Mouse (Mus musculus) liver, embryonic 12.5 days (tissue): ENCODE measurements around the gene Fam78a. TPM values are rescaled to one million over a fixed set of nuclear protein-coding genes. Genes with fewer than 3 reads are reported as not detected.

ENCODE experiments used
- ATAC-seq: fragments of 200-750 bp; cut with Nextera tagmentation; 2 replicates; pipeline ENCODE4 v1.8.0; 2017; ENCODE audit warnings: moderate number of reproducible peaks, mild to moderate bottlenecking, moderate library complexity
- H3K27ac ChIP-seq: fragments of 300-500 bp; sonication (generic); 2 replicates; pipeline ENCODE4 v1.5.1; 2016; ENCODE audit warnings: mild to moderate bottlenecking
- H3K27me3 ChIP-seq: fragments of 300-500 bp; sonication (generic); replicated peaks from 2 replicates; pipeline ENCODE4 v1.6.1; 2016; ENCODE audit warnings: mild to moderate bottlenecking, moderate library complexity
- H3K36me3 ChIP-seq: fragments of 300-500 bp; sonication (generic); 2 replicates; pipeline ENCODE4 v1.6.1; 2016; ENCODE audit warnings: mild to moderate bottlenecking, moderate library complexity
- H3K4me1 ChIP-seq: fragments of 300-500 bp; sonication (generic); 2 replicates; pipeline ENCODE4 v1.6.1; 2016
- H3K4me2 ChIP-seq: fragments of 300-500 bp; sonication (generic); 2 replicates; pipeline ENCODE4 v1.6.1; 2016; ENCODE audit warnings: mild to moderate bottlenecking, moderate library complexity
- H3K4me3 ChIP-seq: fragments of 300-500 bp; sonication (generic); 2 replicates; pipeline ENCODE4 v1.5.1; 2016; ENCODE audit warnings: mild to moderate bottlenecking, moderate library complexity
- H3K9ac ChIP-seq: fragments of 300-500 bp; sonication (generic); 2 replicates; pipeline ENCODE4 v1.6.1; 2016; ENCODE audit warnings: mild to moderate bottlenecking, moderate library complexity
- H3K9me3 ChIP-seq: fragments of 300-500 bp; sonication (generic); replicated peaks from 2 replicates; pipeline ENCODE4 v1.6.1; 2016; ENCODE audit warnings: mild to moderate bottlenecking, moderate library complexity
- WGBS: fragments of 180-500 bp; shearing (Covaris S2); methylation state at CpG from one replicate; pipeline ENCODE4 v1.1.7; 2016; ENCODE audit not compliant: insufficient replicate concordance; 5-methylcytosine and 5-hydroxymethylcytosine counted together
- polyA plus RNA-seq: library from polyadenylated mRNA; unstranded; fragments of >200 nt; fragmentation: Nextera tagmentation; extraction: Ambion mirVana; gene quantifications from 2 replicates; pipeline ENCODE4 v1.2.1, GENCODE M21; 2016

Fam78a gene
- polyA plus RNA-seq, 1 experiment from 2014 or later = 22.4 TPM

DNA sequence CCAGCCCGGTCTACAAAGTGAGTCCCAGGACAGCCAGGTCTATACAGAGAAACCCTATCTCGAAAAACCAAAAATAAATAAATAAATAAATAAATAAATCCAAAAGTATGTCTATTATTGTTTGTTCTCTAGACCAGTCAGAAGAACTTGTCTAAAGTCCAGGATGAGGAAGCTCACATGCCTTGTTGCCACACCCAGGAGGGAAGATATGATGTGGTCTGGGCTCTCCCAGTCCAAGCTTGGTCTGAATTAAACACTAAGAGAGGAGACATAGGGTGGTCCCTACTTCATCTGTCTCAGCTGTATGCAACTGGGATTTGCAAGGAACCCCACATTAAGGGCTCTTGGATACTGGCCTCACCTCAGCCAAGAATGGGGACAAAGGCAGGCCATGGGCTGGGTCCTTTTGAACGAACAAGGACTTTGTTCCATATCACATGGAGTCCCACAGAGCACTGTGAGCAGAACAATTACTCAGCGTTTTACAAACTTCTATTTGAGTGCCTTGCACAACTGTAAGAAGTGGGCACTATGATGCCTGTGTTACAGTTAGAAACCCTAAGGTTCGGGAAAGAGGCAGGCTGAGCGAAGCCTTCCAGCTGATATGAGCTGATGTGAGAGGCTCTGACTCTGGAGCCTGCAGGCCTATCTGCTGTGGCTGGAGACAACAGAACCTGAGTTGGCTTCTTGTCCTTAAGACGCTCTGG is 9.5 kb upstream of the Fam78a start:
- Histone ChIP-seq H3K4me3 (no peak overlapping the region), H3K9me3 (no peaks in the 10 kb centered on the region), H3K27me3 (peaks cover 8% of the 10 kb centered on the region), H3K4me1 (peaks cover 46% of the 10 kb centered on the region), H3K36me3 (no peaks in the 10 kb centered on the region), H3K4me2 (no peak overlapping the region), H3K27ac (peak overlapping the region; percentile 55), H3K9ac (0 out of 2 replicates have a peak overlapping the region, but pooled peaks have one; percentile 17)
- WGBS = 61% methylated on average over 7 of the region's 7 CpGs
- ATAC-seq = peak; percentile 55

DNA sequence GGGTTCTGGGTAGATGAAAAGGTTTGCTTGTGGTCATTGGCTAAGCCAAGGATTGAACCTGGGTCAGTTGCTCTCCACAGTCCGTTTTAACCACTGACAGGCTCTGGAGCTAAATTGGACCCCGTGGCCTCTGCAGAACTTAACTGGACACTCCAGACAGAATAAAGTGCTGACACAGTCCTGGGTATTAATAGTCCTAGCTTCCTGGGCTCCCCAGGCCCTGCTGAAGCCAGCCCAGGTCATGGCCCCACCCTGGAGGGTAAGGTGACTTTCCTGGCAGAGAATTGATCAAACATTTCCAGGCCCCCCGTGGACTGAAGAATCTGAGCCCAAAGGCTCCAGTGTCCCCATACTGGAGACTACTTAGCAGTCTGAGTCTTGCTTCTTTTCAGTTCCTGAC is 7.3 kb upstream of the Fam78a start:
- Histone ChIP-seq H3K4me1 (peaks cover 44% of the 10 kb centered on the region), H3K36me3 (no peaks in the 10 kb centered on the region), H3K4me2 (no peak overlapping the region), H3K9ac (no peak overlapping the region), H3K4me3 (no peak overlapping the region), H3K27ac (peak overlapping the region; percentile 8; the same call in 1 of the 2 replicates), H3K9me3 (no peaks in the 10 kb centered on the region), H3K27me3 (peaks cover 30% of the 10 kb centered on the region)
- no peak for ATAC-seq
- WGBS = 57% methylated on average over 3 of the region's 3 CpGs

DNA sequence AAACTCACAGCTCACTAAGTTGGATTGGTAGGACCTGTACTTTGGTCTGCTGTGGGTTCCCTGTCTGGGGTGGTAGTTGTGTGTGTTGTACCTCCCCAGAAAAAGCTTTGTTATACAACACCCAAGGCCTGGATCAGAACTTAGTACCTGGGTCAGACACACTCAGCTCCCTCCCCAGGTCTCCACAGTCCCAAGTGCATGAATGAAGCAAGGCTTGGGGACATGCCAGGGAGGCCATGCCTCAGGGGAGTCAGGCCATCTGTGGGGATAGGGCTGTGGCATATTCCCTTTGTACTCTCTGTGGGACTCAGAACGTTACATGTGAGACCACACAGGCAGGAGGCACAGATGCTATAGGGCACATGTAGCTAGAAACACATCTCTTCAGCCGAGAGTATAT is 5.5 kb upstream of the Fam78a start:
- H3K9ac ChIP-seq = no peak overlapping the region
- no peak for ATAC-seq
- no peak overlapping the region for H3K4me2 ChIP-seq
- no peaks in the 10 kb centered on the region for H3K36me3 ChIP-seq
- no peaks in the 10 kb centered on the region for H3K9me3 ChIP-seq
- H3K4me1 ChIP-seq = peaks cover 42% of the 10 kb centered on the region
- H3K4me3 ChIP-seq = no peak overlapping the region
- no peak overlapping the region for H3K27ac ChIP-seq
- H3K27me3 ChIP-seq = peaks cover 38% of the 10 kb centered on the region
- WGBS = 72% methylated on average over 2 of the region's 2 CpGs

DNA sequence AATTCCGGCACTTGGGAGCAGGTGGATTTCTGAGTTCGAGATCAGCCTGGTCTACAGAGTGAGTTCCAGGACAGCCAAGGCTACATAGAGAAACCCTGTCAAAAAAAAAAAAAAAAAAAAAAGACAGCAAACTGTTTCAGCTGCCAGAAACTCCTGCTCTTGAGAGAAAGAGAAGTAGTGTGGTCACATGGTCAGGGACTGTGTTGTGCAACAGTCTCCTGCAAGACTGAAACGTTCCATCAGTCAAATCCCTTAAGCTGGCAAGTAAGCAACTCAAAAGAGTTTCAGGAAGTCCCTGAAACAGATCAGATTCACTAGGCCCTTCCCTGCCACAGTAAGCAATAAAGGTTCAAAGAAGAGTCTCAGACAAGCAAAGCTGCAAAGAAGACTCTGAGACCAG is 4.9 kb upstream of the Fam78a start:
- WGBS = 52% methylated on average over 3 of the region's 3 CpGs
- Histone ChIP-seq H3K27me3 (peaks cover 38% of the 10 kb centered on the region), H3K9ac (no peak overlapping the region), H3K36me3 (no peaks in the 10 kb centered on the region), H3K4me2 (no peak overlapping the region), H3K4me3 (no peak overlapping the region), H3K4me1 (peaks cover 43% of the 10 kb centered on the region), H3K27ac (no peak overlapping the region), H3K9me3 (no peaks in the 10 kb centered on the region)
- no peak for ATAC-seq

DNA sequence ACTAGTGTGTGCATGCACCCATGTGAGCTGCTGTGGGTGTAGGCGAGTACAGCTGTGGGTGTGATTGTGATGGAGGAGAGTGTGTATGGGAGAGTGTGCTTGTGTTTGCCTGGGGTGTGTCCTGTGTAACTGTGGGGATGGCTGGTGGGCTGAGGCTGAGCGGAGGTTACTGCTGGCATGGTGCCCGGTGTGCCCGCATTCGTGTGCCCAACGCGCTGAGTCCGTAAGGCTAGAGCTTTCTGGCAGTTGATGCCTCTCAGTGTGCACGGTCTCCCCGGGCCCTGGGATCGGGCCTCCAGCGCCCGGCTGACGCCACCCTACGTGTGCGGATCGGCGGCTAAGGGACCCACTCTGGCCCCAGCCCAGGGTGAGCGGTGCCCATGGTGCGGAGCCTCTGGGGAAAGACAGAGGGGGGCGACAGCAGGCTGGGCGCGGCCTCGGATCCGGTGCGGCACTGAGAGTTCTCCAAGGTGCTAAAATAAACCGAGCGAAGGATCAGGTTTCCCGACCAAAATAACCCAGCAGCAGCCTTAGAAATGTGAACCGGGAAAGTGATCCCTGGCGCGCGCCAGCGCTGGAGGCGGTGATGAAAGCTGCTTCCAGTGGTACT is 3.8 kb upstream of the Fam78a start:
- no peaks in the 10 kb centered on the region for H3K36me3 ChIP-seq
- no peaks in the 10 kb centered on the region for H3K9me3 ChIP-seq
- no peak for ATAC-seq
- H3K4me3 ChIP-seq = peak overlapping the region; percentile 19; the same call in 1 of the 2 replicates
- peak overlapping the region; percentile 54 for H3K4me2 ChIP-seq
- peaks cover 41% of the 10 kb centered on the region for H3K4me1 ChIP-seq
- no peak overlapping the region for H3K27ac ChIP-seq
- H3K27me3 ChIP-seq = peaks cover 38% of the 10 kb centered on the region
- peak overlapping the region; percentile 15; the same call in 1 of the 2 replicates for H3K9ac ChIP-seq
- 23% methylated on average over 35 of the region's 35 CpGs for WGBS

DNA sequence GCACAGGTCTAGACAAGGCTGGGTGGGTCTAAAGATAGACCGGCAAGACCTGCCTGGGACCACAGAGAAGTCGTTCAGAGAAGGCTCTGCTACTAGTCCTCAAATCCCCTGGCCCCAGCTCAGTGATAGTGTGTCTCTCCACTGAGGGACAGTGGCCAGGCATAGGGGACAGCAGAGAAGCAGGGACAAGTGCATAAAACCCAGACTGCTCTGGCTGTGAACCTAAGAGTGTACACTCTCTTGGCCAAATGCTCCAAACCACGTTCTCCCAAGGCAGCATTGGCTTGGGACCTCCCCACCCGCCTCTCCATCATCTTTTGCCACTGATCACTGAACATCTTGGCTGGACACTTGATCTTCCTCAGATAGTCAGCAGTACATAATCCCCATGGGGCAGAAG is 2.9 kb upstream of the Fam78a start:
- peaks cover 42% of the 10 kb centered on the region for H3K4me1 ChIP-seq
- H3K36me3 ChIP-seq = no peaks in the 10 kb centered on the region
- H3K9me3 ChIP-seq = no peaks in the 10 kb centered on the region
- no peak overlapping the region for H3K27ac ChIP-seq
- H3K4me2 ChIP-seq = no peak overlapping the region
- no peak for ATAC-seq
- H3K9ac ChIP-seq = no peak overlapping the region
- 58% methylated on average over 4 of the region's 4 CpGs for WGBS
- no peak overlapping the region for H3K4me3 ChIP-seq
- peaks cover 38% of the 10 kb centered on the region for H3K27me3 ChIP-seq

DNA sequence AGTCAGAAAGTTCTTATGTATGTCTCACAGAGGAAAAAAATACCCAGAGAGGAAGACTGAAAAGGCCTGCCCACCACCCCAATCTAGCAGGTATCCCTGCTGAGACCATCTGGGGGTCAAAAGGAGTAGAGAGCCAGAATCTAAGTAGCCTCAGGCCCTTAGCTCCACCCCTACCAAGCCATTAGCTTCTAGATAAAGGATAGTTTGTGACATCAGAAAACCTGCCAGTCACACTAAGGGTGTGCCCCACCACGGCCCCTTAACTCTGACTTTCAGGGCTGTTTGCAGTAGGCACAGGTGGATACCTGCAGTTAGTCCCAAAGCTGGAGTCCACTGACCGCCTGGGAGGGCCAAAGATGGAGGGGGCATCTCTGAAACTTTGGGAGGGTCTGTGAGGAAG is 574 bp upstream of the Fam78a start:
- H3K9ac ChIP-seq = peak overlapping the region; percentile 91
- H3K4me2 ChIP-seq = peak overlapping the region; percentile 100
- peaks cover 32% of the 10 kb centered on the region for H3K27me3 ChIP-seq
- peaks cover 9% of the 10 kb centered on the region for H3K36me3 ChIP-seq
- peaks cover 65% of the 10 kb centered on the region for H3K4me1 ChIP-seq
- H3K4me3 ChIP-seq = peak overlapping the region; percentile 86
- H3K9me3 ChIP-seq = no peaks in the 10 kb centered on the region
- 28% methylated on average over 2 of the region's 2 CpGs for WGBS
- H3K27ac ChIP-seq = peak overlapping the region; percentile 98
- peak; percentile 84 for ATAC-seq

DNA sequence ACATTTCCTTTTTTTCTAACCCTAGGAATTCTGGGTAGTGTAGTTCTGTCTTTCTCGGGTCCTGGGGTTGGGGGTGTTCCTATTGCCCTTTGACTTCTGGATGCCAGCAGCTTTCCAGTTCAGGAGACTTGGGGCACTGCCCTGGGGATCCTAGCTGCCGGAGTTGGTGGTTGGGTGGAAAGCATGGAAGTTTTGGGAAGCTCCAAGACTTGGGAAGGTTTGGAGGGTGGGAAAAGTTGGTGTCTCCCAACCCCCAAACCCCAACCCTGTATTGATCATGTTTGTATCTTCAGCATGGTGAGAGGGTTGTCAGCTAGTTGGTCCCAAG is 179 bp upstream of the Fam78a start:
- H3K9ac ChIP-seq = peak overlapping the region; percentile 91
- H3K27ac ChIP-seq = peak overlapping the region; percentile 98
- H3K4me3 ChIP-seq = peak overlapping the region; percentile 86
- H3K27me3 ChIP-seq = peaks cover 32% of the 10 kb centered on the region
- H3K36me3 ChIP-seq = peaks cover 13% of the 10 kb centered on the region
- peaks cover 69% of the 10 kb centered on the region for H3K4me1 ChIP-seq
- no peaks in the 10 kb centered on the region for H3K9me3 ChIP-seq
- H3K4me2 ChIP-seq = peak overlapping the region; percentile 100
- WGBS = 29% methylated on average over 2 of the region's 2 CpGs
- no peak for ATAC-seq

DNA sequence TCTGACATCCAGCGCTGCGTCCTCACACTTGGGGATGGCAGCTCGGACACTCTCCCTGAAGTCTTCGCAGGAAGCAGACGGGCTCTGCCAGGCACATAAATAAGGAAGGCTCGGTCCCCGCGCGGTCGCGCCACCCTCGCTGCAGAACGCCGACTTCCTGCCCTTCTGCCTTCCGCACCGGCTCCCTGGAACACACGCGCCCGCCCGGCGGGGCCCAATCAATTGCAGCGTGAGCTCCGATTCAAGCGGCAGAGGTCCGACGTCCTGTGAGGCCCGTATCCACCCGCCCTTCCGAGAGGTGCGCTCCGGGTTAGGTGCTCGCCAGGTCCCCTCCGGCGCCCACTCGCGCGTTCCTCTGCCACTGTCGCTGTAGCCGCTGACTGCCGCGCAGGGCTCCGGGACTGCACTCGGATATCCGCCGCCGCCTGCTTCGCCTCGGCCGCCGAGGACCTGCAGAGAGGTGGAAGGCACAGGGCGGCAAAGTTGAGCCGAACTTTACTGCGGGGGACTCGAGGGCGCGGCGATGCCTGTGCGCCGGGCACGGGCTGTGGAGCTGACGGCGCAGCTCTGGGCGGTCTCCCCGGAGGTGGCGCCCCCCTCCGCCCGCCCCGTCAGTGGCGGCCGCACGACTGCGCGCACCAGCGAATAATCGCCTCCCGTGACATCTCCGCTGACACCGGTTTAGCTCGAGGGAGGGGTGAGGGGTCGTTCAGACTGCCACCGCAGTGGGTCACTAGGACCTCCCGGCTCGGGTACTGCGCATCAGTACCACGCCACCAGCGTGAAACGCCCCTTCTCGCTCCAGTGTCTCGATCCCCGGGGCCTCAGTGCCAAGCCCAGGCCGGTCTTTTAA is 1.3 kb downstream of the Fam78a start:
- peaks cover 76% of the 10 kb centered on the region for H3K4me1 ChIP-seq
- peak; percentile 78 for ATAC-seq
- H3K4me3 ChIP-seq = peak overlapping the region; percentile 86
- no peaks in the 10 kb centered on the region for H3K9me3 ChIP-seq
- H3K27ac ChIP-seq = peak overlapping the region; percentile 98
- peaks cover 27% of the 10 kb centered on the region for H3K36me3 ChIP-seq
- peak overlapping the region; percentile 100 for H3K4me2 ChIP-seq
- peak overlapping the region; percentile 91 for H3K9ac ChIP-seq
- under 1% methylated on average over 91 of the region's 91 CpGs for WGBS
- peaks cover 22% of the 10 kb centered on the region for H3K27me3 ChIP-seq

DNA sequence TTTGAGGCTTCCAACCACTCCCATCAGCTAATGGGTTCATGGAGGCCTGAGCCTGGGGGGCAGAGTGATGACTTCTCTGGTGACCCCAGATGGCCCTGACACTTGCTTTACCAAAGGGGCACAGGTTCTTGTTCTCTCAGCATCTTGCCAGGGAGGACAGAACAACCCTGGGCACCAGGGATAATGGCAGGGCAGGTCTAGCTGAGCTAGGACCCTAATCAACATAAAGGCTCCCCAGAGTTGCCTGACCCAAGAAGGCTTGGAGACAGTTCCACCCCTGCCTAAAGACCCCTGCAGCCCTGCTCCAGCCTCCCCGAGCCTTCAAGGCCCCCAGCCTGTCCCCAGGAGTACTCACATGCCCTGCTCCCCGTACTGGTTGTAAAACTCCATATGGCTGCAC is 2.4 kb downstream of the Fam78a start:
- Histone ChIP-seq H3K27ac (peak overlapping the region; percentile 98), H3K4me3 (peak overlapping the region; percentile 86), H3K9me3 (no peaks in the 10 kb centered on the region), H3K9ac (peak overlapping the region; percentile 91), H3K4me1 (peaks cover 80% of the 10 kb centered on the region), H3K36me3 (peaks cover 36% of the 10 kb centered on the region), H3K27me3 (peaks cover 11% of the 10 kb centered on the region), H3K4me2 (peak overlapping the region; percentile 100)
- 29% methylated on average over 2 of the region's 2 CpGs for whole genome bisulfite sequencing
- ATAC-seq = no peak

DNA sequence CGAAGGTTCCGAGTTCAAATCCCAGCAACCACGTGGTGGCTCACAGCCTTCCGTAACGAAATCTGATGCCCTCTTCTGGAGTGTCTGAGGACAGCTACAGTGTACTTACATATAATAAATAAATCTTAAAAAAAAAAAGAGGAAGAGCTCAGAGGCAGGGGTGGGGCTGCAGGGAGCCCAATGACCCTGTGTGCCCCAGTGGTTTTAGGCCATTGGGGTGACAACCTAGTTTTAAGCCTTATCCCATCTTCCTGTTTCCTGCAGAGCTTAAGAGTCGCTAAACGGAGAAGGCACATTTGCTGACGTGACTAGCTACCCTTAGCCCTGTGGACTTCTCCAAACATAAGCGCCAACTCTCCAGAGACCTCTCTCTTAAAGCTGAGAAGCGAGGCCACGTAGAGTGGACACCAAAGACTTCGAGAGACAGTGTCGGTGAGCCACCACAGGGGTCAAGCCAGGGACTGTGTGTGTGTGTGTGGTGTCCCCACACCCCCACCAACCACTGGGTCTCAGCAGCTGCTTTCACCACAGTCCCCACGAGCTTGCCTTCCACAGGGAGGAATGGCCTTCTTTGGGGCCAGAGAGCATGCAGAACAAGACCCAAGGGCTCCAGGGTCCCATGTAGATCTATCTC is 3.2 kb downstream of the Fam78a start:
- Histone ChIP-seq H3K4me2 (peak overlapping the region; percentile 100), H3K4me1 (peaks cover 85% of the 10 kb centered on the region), H3K27ac (peak overlapping the region; percentile 98), H3K9me3 (no peaks in the 10 kb centered on the region), H3K36me3 (peaks cover 44% of the 10 kb centered on the region), H3K9ac (peak overlapping the region; percentile 91), H3K4me3 (peak overlapping the region; percentile 86), H3K27me3 (0 out of 2 replicates have a peak, but pooled peaks cover 2% of the 10 kb centered on the region)
- no peak for ATAC-seq
- WGBS = 47% methylated on average over 14 of the region's 14 CpGs
